Mouse (Mus musculus): Measurements from ENCODE around the gene Ksr1.

- TF ChIP-seq POLR2A (IDR thresholded peaks at IDR 0.05; ENCODE audit: borderline replicate concordance, extremely low read depth, insufficient read depth, insufficient read length, poor library complexity, severe bottlenecking) (no peak), CTCF (IDR thresholded peaks at IDR 0.05; ENCODE audit: borderline replicate concordance, extremely low read depth, insufficient read depth, insufficient read length) (peak; percentile 99)
These were observed 115.4 kb downstream of the Ksr1 start for GRCm38 (mm10) chr11:79030570-79031451.

Measured in brain, embryonic 14.5 days (tissue).